Mouse (Mus musculus): ENCODE results near the gene S100a11.

- TF ChIP-seq CTCF (IDR thresholded peaks at IDR 0.05; ENCODE audit: insufficient read depth, low read depth, low read length) (0 out of 2 replicates have a peak, but pooled peaks have one; percentile 32), POLR2A (IDR thresholded peaks at IDR 0.05; ENCODE audit: insufficient read depth, low read depth, low read length) (no peak)
Measured at GRCm38 (mm10) chr3:93547099-93547648, 26.9 kb downstream of the S100a11 start.
